Mouse (Mus musculus) spleen, adult 18-20 months (tissue): Measurements from ENCODE around the gene Pimreg.

Experiments used
- DNase-seq, 2 experiments: peaks; one replicate each; pipeline ENCODE4 v3.0.0; 2022; ENCODE audit warnings: mixed read lengths in 2 of 2

The Pimreg gene

GRCm38 (mm10) chr11:72031353-72031752 lies 10.5 kb upstream of the Pimreg start:
- no peak for DNase-seq

GRCm38 (mm10) chr11:72032091-72032490 lies 9.7 kb upstream of the Pimreg start:
- no peak for DNase-seq

GRCm38 (mm10) chr11:72032589-72032988 lies 9.2 kb upstream of the Pimreg start:
- no peak for DNase-seq

GRCm38 (mm10) chr11:72037409-72037808 lies 4.4 kb upstream of the Pimreg start, which contains the start of gene Aipl1:
Gene Aipl1, minus strand, starts transcription at chr11:72037509.
- no peak for DNase-seq

- DNase-seq, result peak; percentile 18 to 68
Measured at GRCm38 (mm10) chr11:72037996-72038395, 3.8 kb upstream of the Pimreg start.

- no peak for DNase-seq
Measured at GRCm38 (mm10) chr11:72039599-72040386, 2.0 kb upstream of the Pimreg start.

- no peak for DNase-seq
Measured at GRCm38 (mm10) chr11:72041290-72041767, 503 bp upstream of the Pimreg start.

- DNase-seq, result no peak
Measured at GRCm38 (mm10) chr11:72042631-72043030, 799 bp downstream of the Pimreg start.

- DNase-seq, result no peak
Measured at GRCm38 (mm10) chr11:72044231-72044630, 2.4 kb downstream of the Pimreg start.

- no peak for DNase-seq
Measured at GRCm38 (mm10) chr11:72048730-72049129, 6.9 kb downstream of the Pimreg start.

GRCm38 (mm10) chr11:72049171-72049759 lies 7.4 kb downstream of the Pimreg start:
- DNase-seq, result no peak

GRCm38 (mm10) chr11:72050168-72050894 lies 8.5 kb downstream of the Pimreg start:
- no peak for DNase-seq

GRCm38 (mm10) chr11:72050895-72051858 lies 9.3 kb downstream of the Pimreg start:
- DNase-seq, result no peak

GRCm38 (mm10) chr11:72052221-72052620 lies 10.4 kb downstream of the Pimreg start:
- no peak for DNase-seq

- peak in 1 of 2 experiments; percentile 53 for DNase-seq
Measured at GRCm38 (mm10) chr11:72052636-72053035, 10.8 kb downstream of the Pimreg start.

- DNase-seq, result no peak
Measured at GRCm38 (mm10) chr11:72055176-72055575, 13.3 kb downstream of the Pimreg start.

- DNase-seq, result no peak
Measured at GRCm38 (mm10) chr11:72057166-72057565, 15.3 kb downstream of the Pimreg start.

- no peak for DNase-seq
Measured at GRCm38 (mm10) chr11:72060416-72060815, 18.6 kb downstream of the Pimreg start.

GRCm38 (mm10) chr11:72061093-72061620 lies 19.3 kb downstream of the Pimreg start:
- DNase-seq, result no peak

- no peak for DNase-seq
Measured at GRCm38 (mm10) chr11:72064414-72064813, 22.6 kb downstream of the Pimreg start.

GRCm38 (mm10) chr11:72065103-72065502 lies 23.3 kb downstream of the Pimreg start:
- DNase-seq, result no peak

GRCm38 (mm10) chr11:72066330-72066729 lies 24.5 kb downstream of the Pimreg start:
- DNase-seq, result peak in 1 of 2 experiments; percentile 24
